ENCODE assay signal across 8 mouse cellular contexts in the genomic region with DNA sequence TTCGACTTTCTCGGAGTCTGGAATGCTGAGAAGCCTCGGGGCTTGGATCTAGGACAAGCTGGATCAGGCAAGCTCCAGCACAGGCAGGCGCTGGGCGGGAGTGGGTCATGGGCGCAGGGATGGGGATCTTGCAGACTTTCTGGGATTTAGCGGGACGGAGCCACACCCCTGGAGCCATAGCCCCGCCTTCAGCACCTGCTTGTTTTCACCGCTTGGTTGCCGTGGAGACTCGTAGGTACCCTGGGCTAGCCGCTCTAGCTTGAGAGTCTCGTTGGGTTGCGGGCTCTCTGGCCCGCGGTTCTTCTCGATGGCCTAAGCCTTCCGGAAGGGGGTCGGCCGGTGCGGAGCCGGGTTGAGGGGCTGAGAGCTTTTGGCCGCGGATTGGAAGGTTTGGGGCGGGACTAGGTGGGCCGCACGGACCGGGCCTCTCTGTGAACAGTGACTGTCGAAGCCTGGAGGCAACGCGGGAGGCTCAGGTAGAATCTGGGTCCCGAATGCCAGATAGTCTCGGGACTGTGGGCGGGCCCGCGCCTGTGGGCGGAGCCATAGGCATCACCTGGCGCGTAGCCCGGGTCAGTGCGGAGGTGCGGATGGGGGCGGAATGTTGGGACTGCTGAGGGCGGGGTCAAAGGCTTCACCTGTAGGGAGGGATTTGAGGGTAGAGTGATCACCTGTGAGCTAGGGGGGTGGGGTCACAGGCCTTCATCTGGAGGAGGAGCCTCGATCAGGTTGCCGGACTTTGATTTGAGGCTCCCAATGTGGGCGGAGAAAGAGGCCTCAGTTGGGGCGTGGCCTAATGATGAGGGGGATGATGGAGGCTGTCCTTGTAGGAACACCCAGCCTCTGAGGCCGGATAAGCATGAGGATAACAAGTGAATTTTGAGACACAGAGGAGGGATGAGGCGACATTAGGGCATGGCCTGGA. TPM values are rescaled to one million over a fixed set of nuclear protein-coding genes. Genes with fewer than 3 reads are reported as not detected.
A peak's percentile ranks its signal among the peaks of the same experiment; 100 is the strongest.
DNase-seq lines count a peak whose midpoint lies in the region; ATAC-seq and TF ChIP-seq lines count a peak whose summit lies in the region.

No protein-coding gene starts in this region.

- under 1% methylated on average over 51 of the region's 51 CpGs for WGBS in neural tube, embryonic 14.5 days

- H3K4me3 ChIP-seq in layer of hippocampus, adult 2 months: peak overlapping the region; percentile 75
- H3K4me3 ChIP-seq in neural tube, embryonic 14.5 days (ENCODE audit: low read depth, low read length): peak overlapping the region; percentile 62
- peak overlapping the region; percentile 98 for H3K4me3 ChIP-seq in testis, adult 2 months (ENCODE audit: control insufficient read depth, low read depth, low read length)

- no peaks in the 10 kb centered on the region for H3K36me3 ChIP-seq in neural tube, embryonic 14.5 days (ENCODE audit: control insufficient read depth, insufficient read depth, low read length)
- no peaks in the 10 kb centered on the region for H3K36me3 ChIP-seq in testis, adult 2 months (ENCODE audit: control insufficient read depth, insufficient read depth, low read length)

- peak overlapping the region; percentile 93 for H3K4me2 ChIP-seq in neural tube, embryonic 14.5 days (ENCODE audit: low read depth, low read length)

- peaks cover 17% of the 10 kb centered on the region for H3K4me1 ChIP-seq in neural tube, embryonic 14.5 days (ENCODE audit: control insufficient read depth, insufficient read depth, low read length)
- peaks cover 27% of the 10 kb centered on the region for H3K4me1 ChIP-seq in testis, adult 2 months (ENCODE audit: control insufficient read depth, insufficient read depth, low read length)

- TF ChIP-seq POLR2A in testis, adult 2 months (IDR thresholded peaks at IDR 0.05; ENCODE audit: control insufficient read depth, low read depth, low read length): peak; percentile 61

- no peak for TF ChIP-seq CTCF in layer of hippocampus, adult 2 months (conservative IDR thresholded peaks at IDR 0.05)
- TF ChIP-seq CTCF in testis, adult 2 months (IDR thresholded peaks at IDR 0.05; ENCODE audit: control insufficient read depth, insufficient read depth, insufficient replicate concordance, low read depth, low read length): no peak

- H3K9ac ChIP-seq in neural tube, embryonic 14.5 days (replicated peaks; ENCODE audit: low read depth, low read length): peak overlapping the region; percentile 68

- DNase-seq in Muller cell, postnatal 12 days (ENCODE audit: inconsistent ontology term): peak; percentile 89
- DNase-seq in cerebellum, postnatal 10 days: peak; percentile 94 to 95
- DNase-seq in frontal cortex, adult 2 months (ENCODE audit: extremely low spot score in 1 of 2, low spot score in 1 of 2): peak; percentile 89 to 93
- peak; percentile 83 to 92 for DNase-seq in layer of hippocampus, adult 2 months (ENCODE audit: low spot score in 2 of 2)
- DNase-seq in lung, adult 18-20 months: peak; percentile 96 to 97

- peak; percentile 59 to 62 for ATAC-seq in hematopoietic stem cell, adult 5-6 weeks (replicated peaks in 1 of 2; ENCODE audit: insufficient read depth in 1 of 2, low FRiP score in 2 of 2, low TSS enrichment in 1 of 2, low read depth in 1 of 2, poor library complexity in 2 of 2, severe bottlenecking in 2 of 2)
- peak; percentile 81 for ATAC-seq in neural tube, embryonic 14.5 days (ENCODE audit: low read depth)

- H3K27ac ChIP-seq in layer of hippocampus, adult 2 months: peak overlapping the region; percentile 95
- H3K27ac ChIP-seq in neural tube, embryonic 14.5 days (ENCODE audit: low read depth, low read length): peak overlapping the region; percentile 83
- peak overlapping the region; percentile 94 for H3K27ac ChIP-seq in testis, adult 2 months (ENCODE audit: control insufficient read depth, insufficient read depth, low read depth, low read length)

- H3K9me3 ChIP-seq in neural tube, embryonic 14.5 days (ENCODE audit: control insufficient read depth, low read length): no peaks in the 10 kb centered on the region

- no peaks in the 10 kb centered on the region for H3K27me3 ChIP-seq in neural tube, embryonic 14.5 days (ENCODE audit: control insufficient read depth, insufficient read depth, low read length)
- no peaks in the 10 kb centered on the region for H3K27me3 ChIP-seq in testis, adult 2 months (ENCODE audit: control insufficient read depth, insufficient read depth, low read length)

RNA-seq across cellular contexts. Expression of gene Slc27a1, which starts 0.9 kb away (rescaled TPM):
- 183 and 191 TPM in 2 replicates for polyA plus RNA-seq in frontal cortex, adult 2 months (2012; rRNA removed)
- 13.3 and 16.6 TPM in 2 replicates for total RNA-seq in hematopoietic stem cell, adult 5-6 weeks (2017)
- total RNA-seq in layer of hippocampus, adult 2 months (2021): 100 to 1,000 TPM; 125 to 126 TPM
- 61.0 and 70.0 TPM in 2 replicates for polyA plus RNA-seq in neural tube, embryonic 14.5 days (2014; fragmentation: Nextera tagmentation; extraction: Ambion mirVana)
- 72.5 and 82.1 TPM in 2 replicates for polyA plus RNA-seq in testis, adult 2 months (2012; rRNA removed)

RNA-seq across cellular contexts. Expression of gene Nxnl1, which starts 3.2 kb away (rescaled TPM):
- polyA plus RNA-seq in frontal cortex, adult 2 months (2012; rRNA removed): 0.06 TPM in 1 of 2 replicates, not detected in the other
- total RNA-seq in hematopoietic stem cell, adult 5-6 weeks (2017): 0.40 and 0.50 TPM in 2 replicates
- not detected for total RNA-seq in layer of hippocampus, adult 2 months (2021)
- not detected in 2 replicates for polyA plus RNA-seq in neural tube, embryonic 14.5 days (2014; fragmentation: Nextera tagmentation; extraction: Ambion mirVana)
- 0.29 and 0.47 TPM in 2 replicates for polyA plus RNA-seq in testis, adult 2 months (2012; rRNA removed)

RNA-seq across cellular contexts. Expression of gene Tmem221, which starts 11.0 kb away (rescaled TPM):
- polyA plus RNA-seq in frontal cortex, adult 2 months (2012; rRNA removed): 0.13 and 0.14 TPM in 2 replicates
- 0.38 TPM in 1 of 2 replicates, not detected in the other for total RNA-seq in hematopoietic stem cell, adult 5-6 weeks (2017)
- under 1 TPM; 0.22 to 0.31 TPM for total RNA-seq in layer of hippocampus, adult 2 months (2021)
- not detected in 2 replicates for polyA plus RNA-seq in neural tube, embryonic 14.5 days (2014; fragmentation: Nextera tagmentation; extraction: Ambion mirVana)
- polyA plus RNA-seq in testis, adult 2 months (2012; rRNA removed): 0.86 and 0.88 TPM in 2 replicates

RNA-seq across cellular contexts. Expression of gene Pgls, which starts 22.3 kb away (rescaled TPM):
- 45.6 and 51.6 TPM in 2 replicates for polyA plus RNA-seq in frontal cortex, adult 2 months (2012; rRNA removed)
- 51.4 and 93.2 TPM in 2 replicates for total RNA-seq in hematopoietic stem cell, adult 5-6 weeks (2017)
- total RNA-seq in layer of hippocampus, adult 2 months (2021): 10 to 100 TPM; 27.5 to 34.4 TPM
- 239 and 259 TPM in 2 replicates for polyA plus RNA-seq in neural tube, embryonic 14.5 days (2014; fragmentation: Nextera tagmentation; extraction: Ambion mirVana)
- 88.4 and 93.6 TPM in 2 replicates for polyA plus RNA-seq in testis, adult 2 months (2012; rRNA removed)

RNA-seq across cellular contexts. Expression of gene Mvb12a, which starts 26.9 kb away (rescaled TPM):
- polyA plus RNA-seq in frontal cortex, adult 2 months (2012; rRNA removed): 81.2 and 87.6 TPM in 2 replicates
- 37.2 and 60.0 TPM in 2 replicates for total RNA-seq in hematopoietic stem cell, adult 5-6 weeks (2017)
- total RNA-seq in layer of hippocampus, adult 2 months (2021): 10 to 100 TPM; 33.8 to 34.9 TPM
- polyA plus RNA-seq in neural tube, embryonic 14.5 days (2014; fragmentation: Nextera tagmentation; extraction: Ambion mirVana): 69.0 and 70.6 TPM in 2 replicates
- 55.1 and 61.7 TPM in 2 replicates for polyA plus RNA-seq in testis, adult 2 months (2012; rRNA removed)

Comparison
In these comparisons a context has a peak if more than half of its experiments do, and no peak if none do; other contexts are left out.
1. Peak in every context shown above with its lines: DNase-seq, ATAC-seq, H3K4me3 ChIP-seq and H3K27ac ChIP-seq.